Mouse (Mus musculus) thymus, postnatal 10 days (tissue): ENCODE data around the gene Atf7ip.

Experiments
- DNase-seq, 2 experiments: peaks; one replicate each; pipeline ENCODE4 v3.0.0; 2021; ENCODE audit warnings: low spot score in 2 of 2

Gene Atf7ip

DNA sequence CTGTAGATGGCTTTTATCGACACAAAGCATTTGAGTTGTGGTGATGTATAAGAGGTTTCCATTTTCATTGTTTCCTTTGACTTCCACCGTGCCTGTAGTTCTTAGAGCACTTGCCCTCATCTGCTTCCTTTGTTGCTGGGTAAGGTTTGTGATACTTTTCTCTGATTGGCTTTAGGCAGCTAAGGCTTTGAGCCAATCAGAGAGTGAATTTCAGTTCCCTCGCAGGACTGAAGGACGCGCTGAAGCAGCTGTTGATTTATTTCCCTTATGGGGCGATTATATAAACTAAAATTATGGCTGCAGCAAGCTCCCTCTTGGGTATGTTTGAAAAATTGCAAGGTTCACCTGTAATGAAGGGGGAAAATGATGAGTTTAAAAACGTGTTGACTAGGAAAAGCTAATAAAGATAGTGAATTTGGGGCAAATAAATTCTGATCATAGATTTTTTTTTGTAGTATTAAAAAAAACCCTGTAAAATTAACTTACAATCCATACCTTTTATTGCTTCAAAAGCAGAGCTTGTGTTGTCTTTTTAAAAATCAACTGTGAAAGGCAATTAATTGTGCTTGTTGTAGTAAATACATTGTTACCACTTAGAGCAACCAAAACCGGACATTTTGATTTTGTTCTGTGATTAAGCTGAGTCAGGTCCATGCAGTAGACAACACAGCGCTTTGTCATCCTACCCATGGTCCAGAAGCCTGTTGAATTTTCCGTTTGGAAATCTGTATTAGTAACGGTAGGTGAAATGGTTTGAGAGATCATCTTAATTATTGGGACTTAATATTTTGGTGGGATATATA, 48.0 kb downstream of the Atf7ip start:
- DNase-seq: peak; percentile 68 to 70

GRCm38 (mm10) chr6:136554774-136555522, 49.0 kb downstream of the Atf7ip start:
- peak; percentile 65 to 74 for DNase-seq

- DNase-seq: peak; percentile 51 to 79
Measured at GRCm38 (mm10) chr6:136555523-136555915, 49.6 kb downstream of the Atf7ip start.

DNA sequence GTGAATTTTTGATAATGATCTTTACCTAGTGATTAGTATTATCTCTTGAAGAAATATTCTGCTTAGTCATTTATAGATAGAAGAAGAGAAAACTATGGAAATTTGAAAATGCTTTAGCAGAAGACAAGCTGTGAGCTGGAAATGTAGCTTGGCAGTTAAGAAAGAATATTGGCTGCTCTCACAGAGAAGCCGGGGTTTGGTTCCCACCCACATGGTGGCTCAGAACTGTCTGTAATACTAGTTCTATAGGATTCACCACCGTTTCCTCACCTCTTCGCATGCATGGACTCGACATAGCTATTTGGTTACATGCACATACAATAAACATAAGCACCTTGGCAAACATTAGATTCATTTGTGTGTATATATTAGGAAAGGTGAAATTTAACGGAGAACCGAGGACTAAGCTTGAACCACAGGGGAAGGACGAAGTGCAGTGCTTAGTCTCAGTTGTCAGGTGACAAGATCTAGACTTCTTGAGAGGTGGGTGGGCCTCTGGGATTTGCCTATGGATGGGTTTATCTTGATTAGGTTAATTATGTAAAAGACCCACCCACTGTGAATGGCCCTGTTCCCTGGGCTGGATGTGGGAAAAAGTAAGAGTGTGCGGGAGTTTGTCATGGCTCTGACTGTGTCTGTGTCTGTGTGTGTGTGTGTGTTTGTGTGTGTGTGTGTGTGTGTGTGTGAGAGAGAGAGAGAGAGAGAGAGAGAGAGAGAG, 52.5 kb downstream of the Atf7ip start:
- no peak for DNase-seq

DNA sequence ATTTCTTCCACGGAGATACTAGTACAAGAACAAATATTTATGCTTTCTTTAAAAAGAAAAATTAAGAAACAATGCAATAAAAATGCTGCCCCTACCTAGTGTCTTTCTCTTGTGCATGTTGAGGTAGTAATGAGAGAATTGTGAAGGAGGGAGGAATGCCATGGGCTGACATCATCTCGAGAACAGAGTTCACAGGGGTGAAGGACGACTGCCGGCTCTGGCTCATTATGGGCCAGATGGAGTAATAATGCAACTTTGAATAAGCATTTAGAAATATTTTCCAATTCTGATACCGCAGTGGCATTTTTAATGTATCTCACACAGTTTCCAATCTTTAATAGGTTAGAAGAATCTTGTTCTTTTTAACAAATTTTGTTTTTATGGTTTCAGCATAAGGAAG, 60.0 kb downstream of the Atf7ip start:
- DNase-seq: no peak

- no peak for DNase-seq
Measured at GRCm38 (mm10) chr6:136590739-136591138, 84.8 kb downstream of the Atf7ip start.

DNA sequence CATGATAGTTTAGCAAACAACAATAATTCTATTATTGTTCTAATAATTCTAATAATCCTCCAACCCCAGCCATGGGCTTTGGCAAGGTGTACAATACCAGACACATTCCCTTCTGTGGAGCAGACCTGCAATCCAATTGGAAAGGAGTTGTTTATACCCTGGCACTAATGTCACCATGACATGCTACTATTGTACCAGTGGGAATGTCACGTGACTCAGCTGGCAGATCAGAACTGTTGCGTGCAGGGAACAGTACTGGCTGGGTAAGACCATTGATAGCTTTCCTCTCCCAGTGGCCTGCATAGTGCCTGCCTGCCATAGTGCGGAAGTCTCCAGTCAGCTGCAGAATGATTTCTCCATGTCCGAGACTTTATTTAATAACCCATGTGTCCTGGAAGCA, 88.6 kb downstream of the Atf7ip start:
- no peak for DNase-seq

GRCm38 (mm10) chr6:136602601-136603000, 96.6 kb downstream of the Atf7ip start:
- DNase-seq: no peak

DNA sequence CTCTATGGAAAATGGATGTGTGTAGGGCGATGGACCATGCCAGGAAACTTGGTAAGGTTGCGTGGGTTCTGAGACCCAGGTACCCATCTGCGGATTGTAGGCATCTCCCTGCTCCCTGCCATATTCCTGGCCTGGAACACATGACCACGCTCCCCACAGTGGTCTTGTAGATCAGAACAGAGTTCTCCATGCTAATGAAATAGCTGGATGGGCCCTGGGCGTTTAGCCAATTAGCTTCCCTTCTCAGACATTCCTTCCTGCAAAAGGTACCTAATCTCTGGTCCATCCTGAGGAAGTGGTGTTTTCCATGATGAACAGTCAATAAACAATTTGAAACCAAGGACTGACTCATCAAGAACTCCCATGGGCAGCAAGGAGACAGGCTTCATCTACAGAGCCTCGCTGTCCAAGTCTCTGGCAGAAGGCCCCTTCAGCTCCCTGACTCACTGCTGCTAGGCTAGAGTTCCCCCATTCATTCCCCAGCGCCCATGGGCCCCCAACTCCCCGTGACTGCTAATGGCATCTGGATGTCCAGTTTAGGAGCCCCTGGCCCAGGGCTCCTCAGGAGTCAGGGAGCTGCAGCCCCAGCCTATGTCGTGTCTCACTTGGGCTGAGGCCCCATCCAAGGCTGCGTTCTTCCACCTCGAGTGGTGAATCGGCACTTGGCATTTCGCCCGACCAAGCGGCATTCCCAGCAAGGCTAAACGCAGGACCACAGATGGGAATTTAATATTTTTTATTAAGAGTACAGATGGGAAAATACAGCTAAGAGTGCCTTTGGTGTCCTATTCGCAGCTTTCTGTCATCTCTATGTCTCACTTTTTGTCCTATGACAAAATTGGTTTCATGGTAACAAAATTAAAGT, 105.6 kb downstream of the Atf7ip start:
- DNase-seq: no peak

GRCm38 (mm10) chr6:136612312-136612711, 106.3 kb downstream of the Atf7ip start:
- DNase-seq: no peak

- DNase-seq: no peak
Measured at GRCm38 (mm10) chr6:136614156-136614555, 108.2 kb downstream of the Atf7ip start.

GRCm38 (mm10) chr6:136620361-136621139, 114.6 kb downstream of the Atf7ip start:
- DNase-seq: peak; percentile 64 to 86

DNA sequence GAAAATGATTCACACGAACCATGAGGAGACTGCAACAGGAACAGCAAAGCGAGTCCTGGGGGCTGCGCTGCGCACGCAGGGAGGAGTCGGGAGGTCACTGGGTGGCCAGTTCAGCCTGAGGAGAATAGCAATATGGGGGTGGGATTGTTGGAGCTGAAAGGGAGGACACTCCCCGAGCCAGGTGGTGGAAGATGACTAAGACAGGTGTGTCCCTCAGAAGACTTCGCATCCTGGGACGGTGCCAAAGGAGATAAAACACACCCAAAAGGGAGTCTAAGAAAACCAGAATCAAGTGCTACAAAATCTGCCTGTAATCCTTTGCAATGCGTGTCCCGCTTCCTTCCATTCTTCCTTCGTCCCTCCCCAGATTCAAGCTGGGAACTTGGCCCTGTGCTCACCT, 119.5 kb downstream of the Atf7ip start:
- DNase-seq: no peak

DNA sequence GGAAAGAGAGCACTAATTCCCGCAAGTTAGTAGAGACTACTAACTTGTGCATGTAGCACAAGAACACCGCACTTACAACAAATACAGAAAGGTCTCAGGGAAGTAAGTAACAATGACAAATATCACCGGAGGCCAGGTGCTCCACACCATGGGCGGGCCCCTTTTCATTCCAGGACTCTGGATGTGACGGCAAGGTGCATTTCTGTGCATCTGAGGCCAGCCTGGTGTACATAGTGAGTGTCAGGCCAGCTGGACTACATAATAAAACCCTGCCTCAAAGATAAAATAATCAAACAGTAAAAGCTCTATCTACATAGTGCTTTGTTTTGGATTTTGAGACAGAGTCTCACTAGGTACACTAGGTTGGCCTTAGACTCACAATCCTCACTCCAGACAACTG, 123.7 kb downstream of the Atf7ip start:
- no peak for DNase-seq

DNA sequence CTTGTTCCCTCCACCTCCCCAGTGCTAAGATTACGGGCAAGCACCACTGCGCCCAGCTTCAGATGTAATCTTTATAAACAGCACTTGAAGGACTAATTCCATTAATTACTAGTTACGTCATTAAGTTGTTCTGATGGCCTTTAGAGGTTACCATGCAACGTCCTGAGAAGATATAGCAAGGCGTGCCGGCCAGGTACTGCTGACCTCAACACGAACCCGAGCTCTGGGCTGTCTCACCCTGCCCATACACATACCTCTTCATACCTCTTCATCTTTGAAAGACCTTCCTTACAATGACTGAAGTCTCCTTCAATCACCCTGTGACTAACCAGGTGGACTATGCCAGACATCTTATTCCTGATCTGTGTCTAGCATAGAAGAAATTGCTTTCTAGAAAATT, 125.6 kb downstream of the Atf7ip start:
- DNase-seq: no peak

DNA sequence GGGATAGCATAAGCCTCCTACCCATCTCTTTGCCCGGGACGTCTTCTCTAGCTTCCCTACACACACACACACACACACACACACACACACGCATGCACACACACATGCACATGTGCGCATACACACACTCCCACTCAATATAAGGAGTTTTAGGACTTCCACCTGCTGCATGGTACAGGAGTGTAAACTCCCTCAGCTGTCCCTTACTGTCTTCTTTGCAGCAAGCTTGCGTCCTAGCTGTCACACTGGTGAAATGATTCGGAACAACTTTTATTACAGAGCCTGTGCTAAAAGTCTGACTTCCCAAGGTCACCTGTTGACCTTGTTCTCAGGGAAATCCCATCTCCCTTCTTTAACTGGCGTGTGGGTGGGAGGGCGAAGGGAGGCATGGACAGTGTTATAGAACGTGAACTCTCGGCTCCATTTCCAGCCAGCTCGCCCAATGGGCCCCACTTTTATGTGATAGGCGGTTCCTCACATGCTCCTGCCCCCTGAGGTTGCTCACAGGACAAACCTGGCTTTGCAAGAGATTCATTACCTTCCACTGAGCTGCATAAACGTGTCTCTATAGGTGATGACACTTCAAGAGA, 126.1 kb downstream of the Atf7ip start:
- no peak for DNase-seq

DNA sequence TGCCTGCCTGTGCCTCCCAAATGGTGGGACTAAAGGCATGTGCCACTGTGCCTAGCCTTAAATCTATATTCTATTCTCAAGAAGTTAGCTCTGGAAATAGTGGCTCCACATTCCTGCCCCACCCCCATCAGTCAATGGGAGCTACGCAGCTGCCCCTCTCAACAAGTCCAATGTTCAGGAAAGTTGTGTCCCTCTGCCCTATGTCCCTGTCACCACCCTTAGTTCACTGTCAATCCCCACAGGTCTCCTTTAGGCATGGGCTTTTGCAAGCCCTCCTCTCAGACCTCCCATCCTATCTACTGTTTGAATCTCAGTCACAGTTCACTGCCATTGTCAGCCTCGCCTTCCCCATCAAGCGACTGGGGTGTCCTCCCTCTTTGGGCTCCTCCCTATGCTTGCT, 127.2 kb downstream of the Atf7ip start:
- DNase-seq: no peak

GRCm38 (mm10) chr6:136633719-136634118, 127.8 kb downstream of the Atf7ip start:
- no peak for DNase-seq

DNA sequence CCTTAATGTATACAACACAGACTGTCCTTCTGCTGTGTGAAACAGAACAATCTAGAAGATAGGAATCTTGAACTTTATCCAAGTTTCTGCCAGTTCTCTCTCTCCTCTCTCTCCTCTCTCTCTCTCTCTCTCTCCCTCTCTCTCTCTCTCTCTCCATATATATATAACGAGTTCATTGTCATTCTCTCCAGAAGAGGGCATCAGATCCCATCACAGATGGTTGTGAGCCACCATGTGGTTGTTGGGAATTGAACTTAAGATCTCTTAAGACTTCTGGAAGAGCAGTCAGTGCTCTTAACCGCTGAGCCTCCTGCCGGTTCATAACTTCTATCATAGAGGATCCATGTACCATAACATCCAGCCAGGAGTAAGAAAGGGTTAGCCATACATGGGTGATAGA, 129.0 kb downstream of the Atf7ip start:
- no peak for DNase-seq

GRCm38 (mm10) chr6:136644171-136644570, 138.2 kb downstream of the Atf7ip start:
- DNase-seq: no peak
